Mouse (Mus musculus): ENCODE data around the gene Aldh3a2. TPM values are rescaled to one million over a fixed set of nuclear protein-coding genes. Genes with fewer than 3 reads are reported as not detected.
A peak's percentile ranks its signal among the peaks of the same experiment; 100 is the strongest.

Gene Aldh3a2
- total and polyA plus RNA-seq, 2 experiments = 251 to 294 TPM

DNA sequence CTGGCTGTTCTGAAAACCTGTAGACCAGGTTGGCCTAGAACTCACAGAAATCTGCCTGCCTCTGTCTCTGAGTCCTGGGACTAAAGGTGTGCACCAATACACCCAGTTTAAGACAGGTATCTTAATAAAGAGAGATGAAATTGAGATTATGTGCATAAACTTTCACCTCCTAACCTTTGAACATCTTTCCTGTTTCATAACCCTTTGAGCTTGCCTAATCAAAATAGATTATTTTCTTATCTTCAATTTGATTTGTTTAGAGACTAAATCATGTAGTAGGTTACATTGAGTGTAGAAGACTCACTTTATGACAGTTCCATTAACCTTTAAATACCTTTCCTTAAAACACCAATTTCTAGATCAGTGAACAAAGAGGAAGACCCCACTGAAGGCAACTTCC, 4.3 kb upstream of the Aldh3a2 start:
- Histone ChIP-seq H3K36me3 (ENCODE audit: control insufficient read depth, insufficient read depth, low read length) (no peaks in the 10 kb centered on the region), H3K4me3 (ENCODE audit: insufficient read depth, low read depth, low read length) (no peak overlapping the region), H3K4me1 (ENCODE audit: control insufficient read depth, insufficient read depth, low read length) (peaks cover 32% of the 10 kb centered on the region), H3K27ac (replicated peaks; ENCODE audit: insufficient read depth, low read depth, low read length) (peak overlapping the region; percentile 43; the same call in 1 of the 2 replicates), H3K79me2 (ENCODE audit: control insufficient read depth, insufficient read depth, low read length) (no peaks in the 10 kb centered on the region), H3K9ac (ENCODE audit: low read depth, low read length) (no peak overlapping the region), H3K27me3 (ENCODE audit: control insufficient read depth, insufficient read depth, low read length) (no peaks in the 10 kb centered on the region)
- peak; percentile 94 for DNase-seq (ENCODE audit: extremely low read depth, low read depth, low spot score)
- no peak for TF ChIP-seq POLR2A (IDR thresholded peaks at IDR 0.05; ENCODE audit: extremely low read depth, insufficient read depth, low read length)
- TF ChIP-seq CTCF (IDR thresholded peaks at IDR 0.05; ENCODE audit: low read depth, low read length) = no peak

- no peak overlapping the region for H3K27ac ChIP-seq (replicated peaks; ENCODE audit: insufficient read depth, low read depth, low read length)
- H3K9ac ChIP-seq (ENCODE audit: low read depth, low read length) = no peak overlapping the region
- H3K4me3 ChIP-seq (ENCODE audit: insufficient read depth, low read depth, low read length) = no peak overlapping the region
- TF ChIP-seq CTCF (IDR thresholded peaks at IDR 0.05; ENCODE audit: low read depth, low read length) = no peak
- TF ChIP-seq POLR2A (IDR thresholded peaks at IDR 0.05; ENCODE audit: extremely low read depth, insufficient read depth, low read length) = no peak
- no peaks in the 10 kb centered on the region; the same call in 1 of the 2 replicates for H3K79me2 ChIP-seq (ENCODE audit: control insufficient read depth, insufficient read depth, low read length)
- H3K4me1 ChIP-seq (ENCODE audit: control insufficient read depth, insufficient read depth, low read length) = peaks cover 32% of the 10 kb centered on the region
- H3K27me3 ChIP-seq (ENCODE audit: control insufficient read depth, insufficient read depth, low read length) = no peaks in the 10 kb centered on the region
- WGBS = 53% methylated on average over 5 of the region's 5 CpGs
- H3K36me3 ChIP-seq (ENCODE audit: control insufficient read depth, insufficient read depth, low read length) = no peaks in the 10 kb centered on the region
- peak; percentile 70 for DNase-seq (ENCODE audit: extremely low read depth, low read depth, low spot score)
Observed at GRCm38 (mm10) chr11:61270406-61270805, 3.1 kb upstream of the Aldh3a2 start.

GRCm38 (mm10) chr11:61268626-61269349, 1.5 kb upstream of the Aldh3a2 start:
- no peaks in the 10 kb centered on the region for H3K27me3 ChIP-seq (ENCODE audit: control insufficient read depth, insufficient read depth, low read length)
- peak; percentile 91 for DNase-seq (ENCODE audit: extremely low read depth, low read depth, low spot score)
- H3K36me3 ChIP-seq (ENCODE audit: control insufficient read depth, insufficient read depth, low read length) = no peaks in the 10 kb centered on the region
- no peak for TF ChIP-seq CTCF (IDR thresholded peaks at IDR 0.05; ENCODE audit: low read depth, low read length)
- no peak for TF ChIP-seq POLR2A (IDR thresholded peaks at IDR 0.05; ENCODE audit: extremely low read depth, insufficient read depth, low read length)
- peak overlapping the region; percentile 23; the same call in 1 of the 2 replicates for H3K9ac ChIP-seq (ENCODE audit: low read depth, low read length)
- peak overlapping the region; percentile 88 for H3K27ac ChIP-seq (replicated peaks; ENCODE audit: insufficient read depth, low read depth, low read length)
- H3K4me1 ChIP-seq (ENCODE audit: control insufficient read depth, insufficient read depth, low read length) = peaks cover 35% of the 10 kb centered on the region
- H3K4me3 ChIP-seq (ENCODE audit: insufficient read depth, low read depth, low read length) = no peak overlapping the region
- H3K79me2 ChIP-seq (ENCODE audit: control insufficient read depth, insufficient read depth, low read length) = no peaks in the 10 kb centered on the region; the same call in 1 of the 2 replicates
- WGBS = 35% methylated on average over 6 of the region's 6 CpGs

- no peak overlapping the region for H3K27ac ChIP-seq (replicated peaks; ENCODE audit: insufficient read depth, low read depth, low read length)
- DNase-seq (ENCODE audit: extremely low read depth, low read depth, low spot score) = peak; percentile 99
- 23% methylated on average over 1 of the region's 1 CpGs for WGBS
Observed at GRCm38 (mm10) chr11:61263841-61264240, 3.4 kb downstream of the Aldh3a2 start.

DNA sequence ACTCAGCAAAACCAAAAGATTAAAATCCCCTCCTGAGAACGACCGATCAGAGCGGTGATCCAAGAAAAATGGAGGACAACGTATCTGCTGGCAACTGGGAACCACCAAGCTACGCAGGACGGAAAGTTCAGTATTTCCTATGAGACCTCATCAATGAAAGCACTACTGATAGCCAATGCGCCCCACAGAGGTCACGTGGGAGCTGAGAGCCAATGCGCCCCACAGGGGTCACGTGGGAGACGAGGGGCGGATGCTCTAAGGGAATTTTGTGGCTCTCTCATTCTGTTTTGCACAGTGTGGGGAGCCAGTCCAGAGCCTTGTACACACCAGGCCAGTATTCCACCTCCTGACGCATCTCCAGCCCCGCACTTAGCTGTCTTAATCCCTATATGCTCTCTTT, 4.7 kb downstream of the Aldh3a2 start:
- 93% methylated on average over 14 of the region's 14 CpGs for WGBS
- DNase-seq (ENCODE audit: extremely low read depth, low read depth, low spot score) = no peak
- Histone ChIP-seq H3K36me3 (ENCODE audit: control insufficient read depth, insufficient read depth, low read length) (peaks cover 47% of the 10 kb centered on the region), H3K27me3 (ENCODE audit: control insufficient read depth, insufficient read depth, low read length) (no peaks in the 10 kb centered on the region), H3K4me3 (ENCODE audit: insufficient read depth, low read depth, low read length) (no peak overlapping the region), H3K4me1 (ENCODE audit: control insufficient read depth, insufficient read depth, low read length) (peaks cover 13% of the 10 kb centered on the region), H3K27ac (replicated peaks; ENCODE audit: insufficient read depth, low read depth, low read length) (no peak overlapping the region), H3K79me2 (ENCODE audit: control insufficient read depth, insufficient read depth, low read length) (no peaks in the 10 kb centered on the region; the same call in 1 of the 2 replicates), H3K9ac (ENCODE audit: low read depth, low read length) (no peak overlapping the region)
- no peak for TF ChIP-seq POLR2A (IDR thresholded peaks at IDR 0.05; ENCODE audit: extremely low read depth, insufficient read depth, low read length)
- no peak for TF ChIP-seq CTCF (IDR thresholded peaks at IDR 0.05; ENCODE audit: low read depth, low read length)

More at GRCm38 (mm10) chr11:61263841-61264240, 3.4 kb downstream of the Aldh3a2 start:
- Histone ChIP-seq H3K4me3 (ENCODE audit: insufficient read depth, low read depth, low read length) (no peak overlapping the region), H3K4me1 (ENCODE audit: control insufficient read depth, insufficient read depth, low read length) (peaks cover 20% of the 10 kb centered on the region), H3K36me3 (ENCODE audit: control insufficient read depth, insufficient read depth, low read length) (peaks cover 35% of the 10 kb centered on the region), H3K79me2 (ENCODE audit: control insufficient read depth, insufficient read depth, low read length) (no peaks in the 10 kb centered on the region; the same call in 1 of the 2 replicates), H3K27me3 (ENCODE audit: control insufficient read depth, insufficient read depth, low read length) (no peaks in the 10 kb centered on the region), H3K9ac (ENCODE audit: low read depth, low read length) (no peak overlapping the region)
- no peak for TF ChIP-seq CTCF (IDR thresholded peaks at IDR 0.05; ENCODE audit: low read depth, low read length)
- TF ChIP-seq POLR2A (IDR thresholded peaks at IDR 0.05; ENCODE audit: extremely low read depth, insufficient read depth, low read length) = no peak

DNA sequence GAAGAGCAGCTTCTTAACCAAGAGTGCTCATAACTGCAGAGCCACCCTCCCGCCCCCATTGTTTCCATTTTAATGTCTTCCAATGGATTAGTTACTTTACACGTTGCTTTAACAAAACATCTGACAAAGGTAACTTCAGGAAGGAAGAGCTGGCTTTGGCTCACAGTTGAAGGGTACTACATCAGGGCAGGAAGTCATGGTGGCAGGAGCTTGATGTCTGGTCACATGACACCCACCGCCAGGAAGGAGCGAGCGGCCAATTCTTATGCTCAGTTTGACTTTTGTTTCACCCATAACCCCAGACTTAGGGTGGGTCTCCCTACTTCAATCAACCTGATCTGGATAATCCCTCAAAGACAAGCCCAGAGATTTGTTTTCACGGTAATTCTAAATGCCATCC, 8.2 kb downstream of the Aldh3a2 start:
- H3K27ac ChIP-seq (replicated peaks; ENCODE audit: insufficient read depth, low read depth, low read length) = no peak overlapping the region
- TF ChIP-seq CTCF (IDR thresholded peaks at IDR 0.05; ENCODE audit: low read depth, low read length) (no peak), POLR2A (IDR thresholded peaks at IDR 0.05; ENCODE audit: extremely low read depth, insufficient read depth, low read length) (no peak)
- H3K27me3 ChIP-seq (ENCODE audit: control insufficient read depth, insufficient read depth, low read length) = peaks cover 3% of the 10 kb centered on the region; the same call in 1 of the 2 replicates
- no peaks in the 10 kb centered on the region; the same call in 1 of the 2 replicates for H3K79me2 ChIP-seq (ENCODE audit: control insufficient read depth, insufficient read depth, low read length)
- peaks cover 10% of the 10 kb centered on the region for H3K4me1 ChIP-seq (ENCODE audit: control insufficient read depth, insufficient read depth, low read length)
- WGBS = 94% methylated on average over 6 of the region's 6 CpGs
- H3K9ac ChIP-seq (ENCODE audit: low read depth, low read length) = no peak overlapping the region
- H3K4me3 ChIP-seq (ENCODE audit: insufficient read depth, low read depth, low read length) = no peak overlapping the region
- H3K36me3 ChIP-seq (ENCODE audit: control insufficient read depth, insufficient read depth, low read length) = peaks cover 74% of the 10 kb centered on the region
- DNase-seq (ENCODE audit: extremely low read depth, low read depth, low spot score) = no peak
